Mouse (Mus musculus) midbrain, embryonic 13.5 days (tissue): ENCODE results near the gene Reep1. TPM values are rescaled to one million over a fixed set of nuclear protein-coding genes. Genes with fewer than 3 reads are reported as not detected.

Experiments used
- ATAC-seq: fragments of 200-750 bp; cut with Nextera tagmentation; 2 replicates; pipeline ENCODE4 v1.8.0; 2017; ENCODE audit warnings: mild to moderate bottlenecking, moderate TSS enrichment, moderate library complexity
- H3K27ac ChIP-seq: fragments of 300-500 bp; sonication (generic); 2 replicates; pipeline ENCODE4 v1.5.1; 2015; ENCODE audit warnings: inconsistent platforms, mild to moderate bottlenecking, moderate library complexity
- H3K27me3 ChIP-seq: fragments of 300-500 bp; sonication (generic); 2 replicates; pipeline ENCODE4 v1.6.1; 2015; ENCODE audit warnings: mild to moderate bottlenecking, inconsistent platforms
- H3K36me3 ChIP-seq: fragments of 300-500 bp; sonication (generic); 2 replicates; pipeline ENCODE4 v1.6.1; 2015; ENCODE audit warnings: mild to moderate bottlenecking, inconsistent platforms
- H3K4me1 ChIP-seq: fragments of 300-500 bp; sonication (generic); replicated peaks from 2 replicates; pipeline ENCODE4 v1.6.1; 2015; ENCODE audit warnings: inconsistent platforms
- H3K4me2 ChIP-seq: fragments of 300-500 bp; sonication (generic); replicated peaks from 2 replicates; pipeline ENCODE4 v1.6.1; 2015; ENCODE audit warnings: moderate library complexity, mild to moderate bottlenecking, inconsistent platforms
- H3K4me3 ChIP-seq: fragments of 300-500 bp; sonication (generic); replicated peaks from 2 replicates; pipeline ENCODE4 v1.5.1; 2015; ENCODE audit warnings: mild to moderate bottlenecking, inconsistent platforms
- H3K9ac ChIP-seq: fragments of 300-500 bp; sonication (generic); replicated peaks from 2 replicates; pipeline ENCODE4 v1.6.1; 2015; ENCODE audit warnings: mild to moderate bottlenecking, inconsistent platforms
- H3K9me3 ChIP-seq: fragments of 300-500 bp; sonication (generic); 2 replicates; pipeline ENCODE4 v1.6.1; 2016; ENCODE audit warnings: mild to moderate bottlenecking, inconsistent platforms
- WGBS: fragments of 180-500 bp; shearing (Covaris S2); methylation state at CpG from one replicate; pipeline ENCODE4 v1.1.7; 2015; 5-methylcytosine and 5-hydroxymethylcytosine counted together
- polyA plus RNA-seq: library from polyadenylated mRNA; unstranded; fragments of >200 nt; fragmentation: Nextera tagmentation; extraction: Ambion mirVana; gene quantifications from 2 replicates; pipeline ENCODE4 v1.2.1, GENCODE M21; 2015

Gene Reep1
- polyA plus RNA-seq, 1 experiment from 2014 or later = 197 TPM

GRCm38 (mm10) chr6:71767761-71768160 lies 60.4 kb downstream of the Reep1 start:
- Histone ChIP-seq H3K36me3 (peaks cover 32% of the 10 kb centered on the region), H3K9ac (no peak overlapping the region), H3K27me3 (no peaks in the 10 kb centered on the region), H3K27ac (no peak overlapping the region), H3K4me1 (no peaks in the 10 kb centered on the region), H3K4me3 (no peak overlapping the region), H3K9me3 (no peaks in the 10 kb centered on the region), H3K4me2 (no peak overlapping the region)
- no peak for ATAC-seq
- 72% methylated on average over 4 of the region's 4 CpGs for WGBS

- Histone ChIP-seq H3K27ac (no peak overlapping the region), H3K9ac (no peak overlapping the region), H3K36me3 (peaks cover 37% of the 10 kb centered on the region), H3K4me3 (no peak overlapping the region), H3K4me1 (no peaks in the 10 kb centered on the region), H3K9me3 (no peaks in the 10 kb centered on the region), H3K27me3 (no peaks in the 10 kb centered on the region), H3K4me2 (no peak overlapping the region)
- no peak for ATAC-seq
- 80% methylated on average over 12 of the region's 12 CpGs for WGBS
These were observed 62.7 kb downstream of the Reep1 start for GRCm38 (mm10) chr6:71769901-71770690.

GRCm38 (mm10) chr6:71770856-71771255 lies 63.5 kb downstream of the Reep1 start:
- Histone ChIP-seq H3K27me3 (no peaks in the 10 kb centered on the region), H3K9me3 (no peaks in the 10 kb centered on the region), H3K36me3 (peaks cover 43% of the 10 kb centered on the region), H3K27ac (no peak overlapping the region), H3K4me3 (no peak overlapping the region), H3K9ac (no peak overlapping the region), H3K4me1 (no peaks in the 10 kb centered on the region), H3K4me2 (no peak overlapping the region)
- WGBS = 93% methylated on average over 4 of the region's 4 CpGs
- ATAC-seq = no peak

DNA sequence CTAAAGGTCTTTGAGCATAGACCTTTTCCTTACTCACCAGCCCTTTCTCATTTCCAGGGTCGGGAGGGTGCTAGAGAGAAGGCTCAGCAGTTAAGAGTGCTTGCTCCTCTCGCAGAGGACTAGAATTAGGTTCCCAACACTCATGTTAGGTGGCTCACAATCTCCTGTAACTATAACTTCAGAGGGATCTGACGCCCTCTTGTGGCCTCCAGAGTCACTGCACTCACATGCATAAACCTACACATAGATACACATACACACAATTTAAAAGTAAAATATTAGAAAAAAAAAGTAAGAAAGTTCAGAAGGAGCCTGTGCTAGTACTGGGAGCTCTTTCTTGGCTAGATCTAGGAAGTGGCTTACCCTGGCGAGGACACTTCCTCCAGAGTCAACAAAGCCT lies 63.9 kb downstream of the Reep1 start:
- Histone ChIP-seq H3K27ac (no peak overlapping the region), H3K9ac (no peak overlapping the region), H3K4me2 (no peak overlapping the region), H3K4me1 (no peaks in the 10 kb centered on the region), H3K27me3 (no peaks in the 10 kb centered on the region), H3K4me3 (no peak overlapping the region), H3K36me3 (peaks cover 47% of the 10 kb centered on the region), H3K9me3 (no peaks in the 10 kb centered on the region)
- 96% methylated on average over 4 of the region's 4 CpGs for WGBS
- ATAC-seq = no peak

GRCm38 (mm10) chr6:71772156-71772555 lies 64.8 kb downstream of the Reep1 start:
- ATAC-seq = no peak
- H3K9me3 ChIP-seq = no peaks in the 10 kb centered on the region
- WGBS = 85% methylated on average over 6 of the region's 6 CpGs
- no peaks in the 10 kb centered on the region for H3K4me1 ChIP-seq
- no peak overlapping the region for H3K4me2 ChIP-seq
- no peaks in the 10 kb centered on the region for H3K27me3 ChIP-seq
- no peak overlapping the region for H3K9ac ChIP-seq
- peaks cover 48% of the 10 kb centered on the region for H3K36me3 ChIP-seq
- no peak overlapping the region for H3K27ac ChIP-seq
- H3K4me3 ChIP-seq = no peak overlapping the region

DNA sequence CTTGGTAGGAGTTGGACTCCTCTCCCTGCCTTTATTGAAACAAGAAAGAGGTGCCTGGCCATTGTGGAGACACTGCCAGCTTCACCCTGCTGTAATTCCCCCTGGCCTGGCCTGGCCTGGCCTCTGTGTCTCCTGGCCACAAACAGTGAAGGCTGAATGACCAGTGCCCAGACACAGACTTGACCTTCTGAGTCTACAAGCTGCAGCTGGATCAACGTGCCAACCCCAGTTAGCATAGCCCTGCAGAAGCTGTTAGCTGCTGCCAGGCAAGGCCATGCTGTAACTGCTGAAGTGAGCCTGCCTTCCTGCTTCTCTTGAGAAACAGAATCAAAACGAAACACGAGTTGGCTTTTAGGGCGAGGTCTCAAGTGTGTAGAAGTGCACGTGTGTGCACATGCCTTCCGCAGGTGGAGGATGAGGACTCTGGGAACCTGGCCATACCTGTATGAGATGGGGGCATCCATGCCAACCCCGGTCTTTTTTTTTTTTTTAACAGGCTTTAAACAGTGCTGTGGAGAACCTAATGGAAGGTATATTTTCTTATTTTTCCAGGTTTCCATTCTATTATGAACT lies 65.4 kb downstream of the Reep1 start:
- H3K4me2 ChIP-seq = no peak overlapping the region
- no peaks in the 10 kb centered on the region for H3K9me3 ChIP-seq
- 90% methylated on average over 7 of the region's 7 CpGs for WGBS
- H3K36me3 ChIP-seq = peaks cover 49% of the 10 kb centered on the region
- no peak overlapping the region for H3K4me3 ChIP-seq
- ATAC-seq = no peak
- no peaks in the 10 kb centered on the region for H3K4me1 ChIP-seq
- no peak overlapping the region for H3K27ac ChIP-seq
- H3K9ac ChIP-seq = no peak overlapping the region
- H3K27me3 ChIP-seq = no peaks in the 10 kb centered on the region

GRCm38 (mm10) chr6:71778016-71778415 lies 70.7 kb downstream of the Reep1 start:
- WGBS = 86% methylated on average over 5 of the region's 5 CpGs
- no peak overlapping the region for H3K4me3 ChIP-seq
- no peak overlapping the region for H3K9ac ChIP-seq
- H3K36me3 ChIP-seq = peaks cover 75% of the 10 kb centered on the region
- H3K4me1 ChIP-seq = no peaks in the 10 kb centered on the region
- H3K9me3 ChIP-seq = no peaks in the 10 kb centered on the region
- ATAC-seq = no peak
- H3K4me2 ChIP-seq = no peak overlapping the region
- no peaks in the 10 kb centered on the region for H3K27me3 ChIP-seq
- no peak overlapping the region for H3K27ac ChIP-seq

GRCm38 (mm10) chr6:71779831-71780230 lies 72.5 kb downstream of the Reep1 start:
- H3K27ac ChIP-seq = no peak overlapping the region
- no peak overlapping the region for H3K4me3 ChIP-seq
- H3K9me3 ChIP-seq = no peaks in the 10 kb centered on the region
- 64% methylated on average over 2 of the region's 2 CpGs for WGBS
- no peaks in the 10 kb centered on the region for H3K27me3 ChIP-seq
- H3K4me2 ChIP-seq = no peak overlapping the region
- no peaks in the 10 kb centered on the region for H3K4me1 ChIP-seq
- no peak for ATAC-seq
- H3K9ac ChIP-seq = no peak overlapping the region
- peaks cover 71% of the 10 kb centered on the region for H3K36me3 ChIP-seq

DNA sequence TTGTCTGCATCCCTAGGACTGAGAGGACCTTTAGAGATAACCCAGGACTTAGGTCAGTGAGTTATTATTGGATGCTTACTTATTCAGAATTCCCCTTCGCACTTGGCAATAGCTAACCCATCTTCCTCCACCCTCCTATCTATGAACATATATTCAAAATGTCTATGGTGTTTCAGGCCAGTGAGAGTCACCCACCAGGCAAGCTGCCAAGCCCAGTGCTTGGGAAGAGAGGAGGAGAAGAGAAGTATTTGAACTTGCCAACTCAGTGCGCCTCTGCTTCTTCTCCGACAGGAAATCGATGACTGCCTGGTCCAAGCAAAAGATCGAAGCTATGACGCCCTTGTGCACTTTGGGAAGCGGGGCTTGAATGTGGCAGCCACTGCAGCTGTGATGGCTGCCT lies 73.1 kb downstream of the Reep1 start:
- 95% methylated on average over 7 of the region's 7 CpGs for WGBS
- H3K9me3 ChIP-seq = no peaks in the 10 kb centered on the region

DNA sequence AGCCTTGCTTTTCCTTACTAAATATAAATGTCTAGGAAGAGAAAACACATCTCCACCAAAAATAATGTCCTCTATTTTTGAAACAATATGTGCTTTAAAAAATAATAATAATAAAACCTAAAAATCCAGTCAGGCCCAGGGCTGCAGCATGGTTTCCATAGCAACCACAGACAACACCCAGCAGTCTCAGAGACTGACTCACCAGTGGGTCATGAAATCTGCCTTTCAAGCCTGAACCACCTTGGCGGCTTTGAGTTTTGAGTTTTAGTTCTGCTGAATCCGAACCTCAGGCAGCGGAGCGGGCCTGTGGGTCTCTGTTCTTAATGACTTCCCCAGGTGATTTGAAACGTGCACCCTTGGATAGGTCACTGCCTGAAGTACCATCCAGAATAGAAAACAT lies 75.8 kb downstream of the Reep1 start:
- Histone ChIP-seq H3K36me3 (peaks cover 67% of the 10 kb centered on the region), H3K9ac (no peak overlapping the region), H3K4me2 (no peak overlapping the region), H3K4me3 (no peak overlapping the region), H3K4me1 (no peaks in the 10 kb centered on the region), H3K27ac (no peak overlapping the region), H3K27me3 (no peaks in the 10 kb centered on the region), H3K9me3 (no peaks in the 10 kb centered on the region)
- WGBS = 87% methylated on average over 5 of the region's 5 CpGs
- ATAC-seq = no peak

More for the DNA sequence above, 73.1 kb downstream of the Reep1 start:
- no peak overlapping the region for H3K4me3 ChIP-seq
- ATAC-seq = no peak
- H3K4me1 ChIP-seq = no peaks in the 10 kb centered on the region
- no peak overlapping the region for H3K27ac ChIP-seq
- no peak overlapping the region for H3K4me2 ChIP-seq
- peaks cover 67% of the 10 kb centered on the region for H3K36me3 ChIP-seq
- no peak overlapping the region for H3K9ac ChIP-seq
- no peaks in the 10 kb centered on the region for H3K27me3 ChIP-seq

- WGBS = 87% methylated on average over 9 of the region's 9 CpGs
- Histone ChIP-seq H3K27ac (no peak overlapping the region), H3K4me2 (no peak overlapping the region), H3K4me3 (no peak overlapping the region), H3K9ac (no peak overlapping the region), H3K36me3 (peaks cover 29% of the 10 kb centered on the region), H3K9me3 (no peaks in the 10 kb centered on the region), H3K27me3 (no peaks in the 10 kb centered on the region), H3K4me1 (no peaks in the 10 kb centered on the region)
- ATAC-seq = no peak
These were observed 81.0 kb downstream of the Reep1 start for GRCm38 (mm10) chr6:71788348-71788747.

DNA sequence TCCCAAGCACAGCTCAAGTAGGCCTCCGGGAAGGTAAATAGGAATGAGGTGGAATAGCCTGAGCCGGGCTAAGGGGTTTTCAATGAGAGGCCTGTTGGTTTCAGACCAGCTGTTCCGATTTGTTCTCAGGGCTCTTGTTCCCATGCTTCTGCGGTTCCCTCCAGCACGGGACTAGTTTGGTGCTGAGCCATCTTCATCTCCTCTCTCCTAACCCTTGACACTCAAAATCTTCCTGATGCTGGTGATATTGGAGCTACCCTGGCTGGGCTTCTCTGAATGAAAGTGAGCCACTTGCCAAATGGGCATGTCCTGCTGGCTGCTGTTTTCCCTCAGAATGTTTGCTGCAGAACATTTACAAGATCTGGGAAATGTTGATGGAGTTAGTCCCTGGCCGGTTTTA lies 84.4 kb downstream of the Reep1 start:
- Histone ChIP-seq H3K9ac (no peak overlapping the region), H3K4me1 (no peaks in the 10 kb centered on the region), H3K4me3 (no peak overlapping the region), H3K4me2 (no peak overlapping the region), H3K27ac (no peak overlapping the region), H3K36me3 (peaks cover 35% of the 10 kb centered on the region), H3K27me3 (no peaks in the 10 kb centered on the region), H3K9me3 (no peaks in the 10 kb centered on the region)
- WGBS = 91% methylated on average over 6 of the region's 6 CpGs
- no peak for ATAC-seq
